Mouse (Mus musculus) mammary gland, adult 2 months (tissue): ENCODE measurements around the gene Tnp1. TPM values are rescaled to one million over a fixed set of nuclear protein-coding genes. Genes with fewer than 3 reads are reported as not detected.

ENCODE experiments used
- polyA plus RNA-seq: library from polyadenylated mRNA; depleted of rRNA; stranded (reverse); fragments of >200 nt; gene quantifications from 2 replicates; pipeline ENCODE4 v1.2.3, GENCODE M21; 2012; ENCODE audit warnings: low replicate concordance; rRNA removed

Tnp1 gene
- polyA plus RNA-seq: not detected in 2 replicates

GRCm38 (mm10) chr1:73015731-73016130, at the start of gene Tnp1:
Tnp1 (minus strand) TSS chr1:73015909.

Other genes with a start within 250 kb of the Tnp1 start
- 12.0 and 40.9 TPM in 2 replicates for gene Igfbp2, start 191.4 kb downstream of the Tnp1 start, polyA plus RNA-seq
- gene Igfbp5, start 141.0 kb downstream of the Tnp1 start, polyA plus RNA-seq: 153 and 229 TPM in 2 replicates